Mouse (Mus musculus) MEL (cell line): Measurements from ENCODE around the gene Mmp7. TPM values are rescaled to one million over a fixed set of nuclear protein-coding genes. Genes with fewer than 3 reads are reported as not detected.

ENCODE experiments used
- DNase-seq: peaks from one replicate; pipeline ENCODE4 v3.0.0; 2011; ENCODE audit warnings: low read depth, low spot score
- H3K27ac ChIP-seq: 2 replicates; pipeline ENCODE4 v1.5.1; 2012; ENCODE audit warnings: low read depth, mild to moderate bottlenecking, control low read depth, low read length, moderate library complexity; ENCODE audit not compliant: control insufficient read depth
- H3K27me3 ChIP-seq, 2 experiments: fragments of 150-350 bp in 1 of 2; sonication (generic) in 1 of 2; 2 replicates each; pipeline ENCODE4 v1.6.1; 2012; ENCODE audit warnings: low read length in 2 of 2, mild to moderate bottlenecking in 2 of 2, improper control_type of control experiment in 1 of 2, moderate library complexity in 1 of 2; ENCODE audit not compliant: insufficient read depth in 2 of 2, control insufficient read depth in 1 of 2
- H3K36me3 ChIP-seq, 2 experiments: 2 replicates each; pipeline ENCODE4 v1.6.1; 2012 to 2014; ENCODE audit warnings: low read length in 2 of 2, improper control_type of control experiment in 1 of 2, inconsistent platforms in 1 of 2, mild to moderate bottlenecking in 1 of 2; ENCODE audit not compliant: insufficient read depth in 2 of 2, control insufficient read depth in 1 of 2
- H3K4me1 ChIP-seq, 2 experiments: fragments of 150-350 bp in 1 of 2; sonication (generic) in 1 of 2; 2 replicates each; pipeline ENCODE4 v1.6.1; 2012; ENCODE audit warnings: low read length in 2 of 2, improper control_type of control experiment in 1 of 2, mild to moderate bottlenecking in 1 of 2; ENCODE audit not compliant: insufficient read depth in 2 of 2, control insufficient read depth in 1 of 2
- H3K4me3 ChIP-seq, 2 experiments: fragments of 150-350 bp in 1 of 2; sonication (generic) in 1 of 2; 2 replicates each; pipeline ENCODE4 v1.5.1; 2012; ENCODE audit warnings: low read depth in 2 of 2, low read length in 2 of 2, mild to moderate bottlenecking in 2 of 2, moderate library complexity in 2 of 2, control low read depth in 1 of 2, improper control_type of control experiment in 1 of 2; ENCODE audit not compliant: control insufficient read depth in 1 of 2, insufficient read depth in 1 of 2
- H3K79me2 ChIP-seq: 2 replicates; pipeline ENCODE4 v1.6.1; 2012; ENCODE audit warnings: mild to moderate bottlenecking, low read length, moderate library complexity; ENCODE audit not compliant: control insufficient read depth, poor library complexity, insufficient read depth
- H3K9ac ChIP-seq: 2 replicates; pipeline ENCODE4 v1.6.1; 2012; ENCODE audit warnings: low read depth, mild to moderate bottlenecking, control low read depth, low read length, moderate library complexity; ENCODE audit not compliant: control insufficient read depth, poor library complexity, severe bottlenecking
- H3K9me3 ChIP-seq: fragments of 150-350 bp; sonication (generic); replicated peaks from 2 replicates; pipeline ENCODE4 v1.6.1; 2012; ENCODE audit warnings: mild to moderate bottlenecking, low read length, improper control_type of control experiment, moderate library complexity; ENCODE audit not compliant: insufficient read depth
- BHLHE40 ChIP-seq: IDR thresholded peaks from 2 replicates; pipeline ENCODE4 v1.6.1; 2012; ENCODE audit warnings: low read depth, mild to moderate bottlenecking, inconsistent platforms, low read length, improper control_type of control experiment, borderline replicate concordance
- CHD1 ChIP-seq: IDR thresholded peaks from 2 replicates; pipeline ENCODE4 v1.6.1; 2012; ENCODE audit warnings: low read depth, mild to moderate bottlenecking, inconsistent platforms, low read length, improper control_type of control experiment
- CHD2 ChIP-seq: IDR thresholded peaks from 2 replicates; pipeline ENCODE4 v1.6.1; 2011; ENCODE audit warnings: low read length, improper control_type of control experiment
- CTCF ChIP-seq, 3 experiments: IDR thresholded peaks in 2 of 3; conservative IDR thresholded peaks in 1 of 3; 2 replicates each; pipeline ENCODE4 v1.5.1; 2011 to 2012; ENCODE audit warnings: low read length in 3 of 3, low read depth in 2 of 3, mild to moderate bottlenecking in 2 of 3, improper control_type of control experiment in 1 of 3, inconsistent platforms in 1 of 3, mixed read lengths in 1 of 3, moderate library complexity in 1 of 3; ENCODE audit not compliant: control insufficient read depth in 1 of 3, insufficient read depth in 1 of 3, poor library complexity in 1 of 3, severe bottlenecking in 1 of 3
- ELF1 ChIP-seq: IDR thresholded peaks from 2 replicates; pipeline ENCODE4 v1.6.1; 2014; ENCODE audit warnings: low read depth, mild to moderate bottlenecking, inconsistent platforms, low read length, improper control_type of control experiment, moderate library complexity
- ETS1 ChIP-seq: IDR thresholded peaks from 2 replicates; pipeline ENCODE4 v1.6.1; 2012; ENCODE audit warnings: low read depth, mild to moderate bottlenecking, inconsistent platforms, low read length, improper control_type of control experiment, moderate library complexity
- GABPA ChIP-seq: IDR thresholded peaks from 2 replicates; pipeline ENCODE4 v1.6.1; 2012; ENCODE audit warnings: low read depth, mild to moderate bottlenecking, inconsistent platforms, low read length, improper control_type of control experiment, moderate library complexity
- MAFK ChIP-seq: IDR thresholded peaks from 2 replicates; pipeline ENCODE4 v1.6.1; 2011; ENCODE audit warnings: low read depth, mild to moderate bottlenecking, low read length, improper control_type of control experiment, borderline replicate concordance
- MAX ChIP-seq: IDR thresholded peaks from 2 replicates; pipeline ENCODE4 v1.6.1; 2011; ENCODE audit warnings: low read length, improper control_type of control experiment
- MAZ ChIP-seq: IDR thresholded peaks from 2 replicates; pipeline ENCODE4 v1.6.1; 2012; ENCODE audit warnings: low read depth, mild to moderate bottlenecking, inconsistent platforms, low read length, improper control_type of control experiment
- NELFE ChIP-seq: IDR thresholded peaks from 2 replicates; pipeline ENCODE4 v1.6.1; 2011; ENCODE audit warnings: low read depth, low read length, improper control_type of control experiment
- POLR2AphosphoS2 ChIP-seq: IDR thresholded peaks from 2 replicates; pipeline ENCODE4 v1.6.1; 2011; ENCODE audit warnings: low read length, improper control_type of control experiment
- POLR2AphosphoS5 ChIP-seq: IDR thresholded peaks from 2 replicates; pipeline ENCODE4 v1.6.1; 2012; ENCODE audit warnings: low read depth, borderline replicate concordance, mild to moderate bottlenecking, inconsistent platforms, low read length, moderate library complexity, mixed read lengths
- RCOR1 ChIP-seq: IDR thresholded peaks from 2 replicates; pipeline ENCODE4 v1.6.1; 2012; ENCODE audit warnings: low read depth, mild to moderate bottlenecking, inconsistent platforms, low read length, improper control_type of control experiment
- TAL1 ChIP-seq: IDR thresholded peaks from 2 replicates; pipeline ENCODE4 v1.6.1; 2012; ENCODE audit warnings: mild to moderate bottlenecking, inconsistent platforms, low read length, moderate library complexity, mixed read lengths
- TCF12 ChIP-seq: IDR thresholded peaks from 2 replicates; pipeline ENCODE4 v1.6.1; 2014; ENCODE audit warnings: low read depth, mild to moderate bottlenecking, inconsistent platforms, low read length, improper control_type of control experiment, moderate library complexity
- USF1 ChIP-seq: IDR thresholded peaks from 2 replicates; pipeline ENCODE4 v1.6.1; 2014; ENCODE audit warnings: low read depth, mild to moderate bottlenecking, inconsistent platforms, low read length, improper control_type of control experiment, moderate library complexity
- ZC3H11A ChIP-seq: IDR thresholded peaks from 2 replicates; pipeline ENCODE4 v1.6.1; 2012; ENCODE audit warnings: low read depth, mild to moderate bottlenecking, inconsistent platforms, low read length, improper control_type of control experiment
- ZNF384 ChIP-seq: IDR thresholded peaks from 2 replicates; pipeline ENCODE4 v1.6.1; 2012; ENCODE audit warnings: low read depth, mild to moderate bottlenecking, inconsistent platforms, low read length, improper control_type of control experiment
- polyA plus RNA-seq, 2 experiments: library from polyadenylated mRNA; stranded (reverse) in 1 of 2; unstranded in 1 of 2; fragments of >175 nt in 1 of 2; fragments of >200 nt in 1 of 2; gene quantifications; 2 replicates each; pipeline versions ENCODE4 v1.2.1 to v1.2.4; 2012; ENCODE audit warnings: low replicate concordance in 2 of 2, low read depth in 1 of 2; ENCODE audit not compliant: insufficient read length in 2 of 2, insufficient read depth in 1 of 2, missing spikeins in 1 of 2
- total RNA-seq: library from RNA; depleted of rRNA; stranded (reverse); fragments of 300-350 nt; gene quantifications from 2 replicates; pipeline ENCODE4 v1.2.3, GENCODE M21; 2012; rRNA removed

Gene Mmp7
- total and polyA plus RNA-seq, 3 experiments: not detected

GRCm38 (mm10) chr9:7748881-7749280 is 57.0 kb downstream of the Mmp7 start:
- DNase-seq: no peak
- Histone ChIP-seq H3K9ac (no peak overlapping the region), H3K9me3 (no peaks in the 10 kb centered on the region), H3K27ac (no peak overlapping the region), H3K27me3 (peaks cover 3 to 6% of the 10 kb centered on the region in 2 experiments; a peak in 2 of 4 replicates), H3K4me1 (peaks cover 0 to 4% of the 10 kb centered on the region in 2 experiments; a peak in 1 of 4 replicates), H3K36me3 (0 out of 4 replicates have a peak, but pooled peaks cover 0 to 2% of the 10 kb centered on the region in 2 experiments), H3K4me3 (no peak overlapping the region), H3K79me2 (no peaks in the 10 kb centered on the region)
- TF ChIP-seq POLR2AphosphoS5 (no peak), NELFE (no peak), RCOR1 (no peak), ZNF384 (no peak), MAFK (no peak), MAZ (no peak), ELF1 (no peak), POLR2AphosphoS2 (no peak), MAX (no peak), USF1 (no peak), CHD1 (no peak), CHD2 (no peak), ETS1 (no peak), CTCF (IDR thresholded peaks at IDR 0.05 in 2 of 3, conservative IDR thresholded peaks at IDR 0.05 in 1 of 3; ENCODE audit: control insufficient read depth in 1 of 3, insufficient read depth in 1 of 3, low read depth in 2 of 3, low read length in 3 of 3, poor library complexity in 1 of 3, severe bottlenecking in 1 of 3) (no peak), ZC3H11A (no peak), TAL1 (no peak), GABPA (no peak), BHLHE40 (no peak), TCF12 (no peak)

Other genes starting within 250 kb of the Mmp7 start
- gene Mmp3, start 246.3 kb upstream of the Mmp7 start, total RNA-seq: not detected in 2 replicates
- not detected for gene Mmp3, start 246.3 kb upstream of the Mmp7 start, polyA plus RNA-seq
- not detected in 2 replicates for gene Mmp10, start 189.7 kb upstream of the Mmp7 start, total RNA-seq
- not detected for gene Mmp10, start 189.7 kb upstream of the Mmp7 start, polyA plus RNA-seq
- gene Mmp8, start 133.6 kb upstream of the Mmp7 start, total RNA-seq: not detected in 2 replicates
- gene Mmp8, start 133.6 kb upstream of the Mmp7 start, polyA plus RNA-seq: not detected
- gene Mmp27, start 120.7 kb upstream of the Mmp7 start, total RNA-seq: 0.27 TPM in 1 of 2 replicates, not detected in the other
- gene Mmp27, start 120.7 kb upstream of the Mmp7 start, polyA plus RNA-seq: not detected
- gene Mmp20, start 63.9 kb upstream of the Mmp7 start, total RNA-seq: not detected in 2 replicates
- not detected for gene Mmp20, start 63.9 kb upstream of the Mmp7 start, polyA plus RNA-seq
- 40.1 and 43.5 TPM in 2 replicates for gene Tmem123, start 72.0 kb downstream of the Mmp7 start, total RNA-seq
- gene Tmem123, start 72.0 kb downstream of the Mmp7 start, polyA plus RNA-seq: 10 to 100 TPM in 1 of 2 experiments, not detected in 1; 88.8 TPM
- 29.6 TPM in 2 replicates for gene Birc2, start 145.0 kb downstream of the Mmp7 start, total RNA-seq
- 10 to 100 TPM in 1 of 2 experiments, not detected in 1; 33.0 TPM for gene Birc2, start 145.0 kb downstream of the Mmp7 start, polyA plus RNA-seq
- gene Birc3, start 181.1 kb downstream of the Mmp7 start, total RNA-seq: 11.6 and 15.9 TPM in 2 replicates
- gene Birc3, start 181.1 kb downstream of the Mmp7 start, polyA plus RNA-seq: 10 to 100 TPM in 1 of 2 experiments, not detected in 1; 26.5 TPM